Mouse (Mus musculus) monocyte, adult 2 months (primary cell): Measurements from ENCODE around the gene S100a1.

ENCODE experiments used
- DNase-seq, 2 experiments: peaks; one replicate each; pipeline ENCODE4 v3.0.0; 2022; ENCODE audit warnings: low spot score in 2 of 2, low read depth in 1 of 2

The S100a1 gene

DNA sequence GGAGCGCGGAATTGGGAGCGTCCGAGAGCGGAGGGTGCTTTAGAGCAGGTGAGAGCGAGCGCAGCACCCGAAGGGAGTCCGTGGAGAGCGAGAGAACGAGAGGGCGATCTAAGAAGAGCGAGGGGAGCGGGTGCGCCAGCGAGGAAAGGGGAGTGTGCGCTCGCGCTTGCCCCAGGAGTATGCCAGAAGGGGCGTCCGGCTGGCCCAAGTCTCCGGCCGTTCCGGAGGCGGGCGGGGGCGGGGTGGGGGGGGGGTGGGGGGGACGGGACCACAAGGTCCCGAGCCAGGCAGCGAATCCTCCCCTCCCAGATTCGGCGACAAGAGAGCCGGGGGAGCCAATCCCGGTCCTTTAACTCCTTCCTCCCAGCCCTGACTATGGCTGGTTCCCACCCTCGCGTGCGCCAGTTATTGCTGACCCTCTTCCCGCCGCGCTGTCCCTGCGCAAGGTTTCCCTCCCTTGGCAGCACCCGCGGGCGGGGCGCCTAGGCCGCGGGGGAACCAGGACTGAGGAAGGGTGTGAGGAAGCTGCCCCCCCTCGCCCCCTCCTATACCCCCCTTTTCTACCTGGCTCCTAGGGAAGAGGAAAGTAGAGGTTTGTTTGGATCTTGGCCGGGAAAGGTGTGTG is 48.4 kb downstream of the S100a1 start, which contains the start of gene Npr1:
Npr1 (minus strand) TSS at position 181 of the 625 bp plus-strand sequence.
- DNase-seq: no peak

DNA sequence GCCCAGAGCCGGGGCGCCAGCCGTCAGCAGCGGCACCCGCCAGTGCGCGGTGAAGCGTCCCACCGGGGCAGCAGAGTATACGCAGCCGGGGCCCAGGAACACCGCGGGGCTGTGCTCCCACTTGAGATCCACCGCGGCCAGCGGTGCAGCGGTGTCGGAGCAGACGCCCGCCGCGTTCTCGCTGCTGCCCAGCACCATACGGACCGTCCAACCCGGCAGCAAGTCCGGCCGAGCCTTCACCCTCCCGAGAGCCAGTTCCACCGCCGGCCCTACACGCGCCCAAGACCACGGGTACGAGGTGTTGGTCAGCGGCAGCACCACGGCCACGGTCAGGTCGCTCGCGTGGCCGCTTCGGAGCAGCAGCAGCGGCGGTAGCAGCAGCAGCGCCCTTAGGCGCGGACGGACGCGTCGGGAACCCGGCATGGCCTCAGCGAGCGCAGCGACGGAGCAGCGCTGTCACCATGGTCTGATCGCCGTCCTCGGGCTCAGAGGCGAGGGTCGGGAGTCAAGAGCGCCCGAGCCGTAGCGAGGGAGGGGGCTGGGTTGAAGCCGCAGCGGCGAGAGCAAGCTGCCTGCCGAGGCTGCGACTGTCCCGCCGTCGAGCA is 49.0 kb downstream of the S100a1 start:
- peak in 1 of 2 experiments; percentile 9 for DNase-seq

DNA sequence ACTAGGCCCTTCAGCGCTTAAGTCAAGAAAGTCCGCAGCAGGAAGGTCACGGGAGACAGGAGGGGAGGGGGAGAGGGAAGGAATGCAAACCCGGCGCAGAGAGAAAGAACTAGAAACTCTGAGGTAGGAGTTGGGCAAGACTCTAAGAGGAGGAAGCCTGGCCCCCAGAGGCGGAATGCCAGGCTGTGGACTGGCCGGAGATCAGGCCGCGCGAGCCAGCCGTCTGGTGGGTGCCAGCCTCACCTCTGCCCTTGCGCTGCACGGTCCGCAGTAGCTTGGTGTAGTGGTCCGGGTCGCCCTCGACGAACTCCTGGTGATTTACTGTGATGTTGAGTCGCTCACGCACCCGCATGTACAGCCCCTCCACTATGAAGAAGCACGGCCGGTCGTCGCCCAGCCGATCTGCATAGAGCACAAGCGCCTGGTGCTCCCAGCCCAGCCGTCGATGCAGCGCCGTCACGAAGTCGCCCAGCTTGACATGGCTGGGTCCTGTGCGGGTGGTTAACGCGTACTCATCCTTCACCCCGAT is 49.6 kb downstream of the S100a1 start:
- DNase-seq: no peak

DNA sequence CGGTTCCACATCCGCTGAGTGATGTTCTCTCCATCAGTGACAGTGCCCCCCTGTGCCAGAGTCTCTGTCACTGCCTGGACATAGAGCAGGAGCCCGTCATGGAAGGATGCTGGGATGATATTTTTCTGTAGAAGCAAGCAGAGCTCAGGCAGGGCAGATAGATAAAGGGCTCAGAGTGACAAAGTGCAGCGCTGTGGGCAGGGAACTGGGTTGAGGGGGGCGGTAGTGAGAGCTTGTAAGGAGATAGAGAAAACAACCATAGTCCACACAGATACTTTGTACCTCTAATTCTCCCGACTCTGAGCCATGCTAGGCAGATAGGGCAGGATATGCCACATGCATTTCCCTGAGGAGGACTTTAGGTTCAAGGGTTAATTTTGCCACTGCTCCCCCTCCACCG is 51.6 kb downstream of the S100a1 start:
- DNase-seq: no peak

- no peak for DNase-seq
Measured at GRCm38 (mm10) chr3:90461935-90462334, 52.3 kb downstream of the S100a1 start.
